Mouse (Mus musculus) cerebellum, adult 18-20 months (tissue): ENCODE measurements around the gene Mbnl1.

Experiments used
- DNase-seq, 2 experiments: peaks; one replicate each; pipeline ENCODE4 v3.0.0; 2021

Mbnl1 gene

GRCm38 (mm10) chr3:60519337-60519736, 46.7 kb downstream of the Mbnl1 start:
- DNase-seq = no peak

DNA sequence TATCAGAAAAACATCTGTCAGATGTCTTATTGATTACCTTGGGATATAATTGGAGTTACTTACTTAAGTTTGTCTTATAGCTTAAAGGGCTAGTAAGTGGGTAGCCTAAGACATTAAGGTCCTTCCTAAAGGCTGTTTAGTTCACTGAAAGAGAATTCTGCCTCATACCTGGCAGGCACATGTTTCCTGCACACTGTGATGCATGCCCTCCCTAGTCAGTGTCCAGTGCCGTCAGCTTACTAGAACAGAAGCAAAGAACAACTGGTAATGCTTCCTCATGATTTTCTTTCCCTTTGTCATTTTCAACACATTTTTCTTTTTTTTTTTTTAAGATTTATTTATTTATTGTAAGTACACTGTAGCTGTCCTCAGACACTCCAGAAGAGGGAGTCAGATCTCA, 51.5 kb downstream of the Mbnl1 start:
- no peak for DNase-seq

- DNase-seq = no peak
These were observed 58.7 kb downstream of the Mbnl1 start for GRCm38 (mm10) chr3:60531286-60531685.

DNA sequence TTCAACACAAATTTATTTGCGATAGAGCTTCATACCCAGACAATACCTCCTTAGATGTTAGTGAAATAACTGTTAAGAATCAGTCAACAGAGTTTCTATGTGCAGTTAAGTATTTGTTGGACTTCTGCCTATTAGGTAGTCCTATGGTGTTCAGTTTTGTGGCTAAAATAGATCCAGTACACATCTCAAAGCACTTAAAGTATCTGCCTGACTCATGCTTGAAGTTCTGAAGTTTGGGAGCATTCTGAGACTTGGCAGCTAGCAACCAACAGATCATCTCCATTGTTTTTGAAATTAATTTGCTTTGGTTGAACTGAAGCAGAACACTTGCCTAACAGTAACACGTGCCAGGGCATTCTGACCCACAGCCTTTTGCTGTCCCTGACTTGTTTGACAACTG, 59.2 kb downstream of the Mbnl1 start:
- no peak for DNase-seq

DNA sequence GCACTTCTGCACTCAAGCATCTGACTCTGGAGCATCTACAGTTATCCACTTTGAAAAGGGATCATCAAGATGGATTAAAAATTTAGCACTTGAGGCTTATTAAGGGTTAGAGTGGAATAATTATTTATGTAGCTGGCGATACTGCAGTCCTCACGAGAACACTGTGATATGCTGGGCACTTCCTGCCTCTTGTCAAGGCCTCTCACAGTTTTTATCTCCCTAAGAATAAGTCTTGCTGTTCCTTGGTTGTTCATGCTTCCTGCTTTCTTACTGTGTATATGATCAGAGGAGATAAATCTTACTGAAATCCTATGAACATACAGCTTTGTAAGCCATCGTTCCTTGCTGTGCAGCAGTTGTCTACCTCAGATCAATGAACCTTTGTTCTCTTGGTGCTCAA, 62.6 kb downstream of the Mbnl1 start:
- no peak for DNase-seq

DNA sequence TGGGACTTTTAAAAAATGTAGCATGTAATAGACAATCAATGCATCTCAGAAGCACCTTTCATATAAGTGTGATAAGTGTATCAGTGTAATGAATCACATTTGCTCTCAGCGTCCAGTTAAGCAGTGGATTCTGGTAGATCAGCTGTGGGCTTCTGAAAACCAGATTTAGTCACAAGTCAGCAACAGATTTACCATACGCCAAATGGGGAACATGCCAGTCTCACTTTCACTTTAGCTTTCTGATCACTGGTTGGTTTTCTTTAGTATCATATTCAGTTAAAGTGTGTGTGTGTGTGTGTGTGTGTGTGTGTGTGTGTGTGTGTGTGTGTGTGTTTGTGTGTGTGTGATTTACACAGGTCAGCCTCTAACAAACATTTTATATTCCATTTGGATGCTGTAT, 64.4 kb downstream of the Mbnl1 start:
- DNase-seq = no peak

GRCm38 (mm10) chr3:60538214-60538971, 65.8 kb downstream of the Mbnl1 start:
- no peak for DNase-seq

- DNase-seq = no peak
These were observed 68.5 kb downstream of the Mbnl1 start for GRCm38 (mm10) chr3:60541121-60541520.

- DNase-seq = no peak
These were observed 73.6 kb downstream of the Mbnl1 start for GRCm38 (mm10) chr3:60546196-60546595.

- no peak for DNase-seq
These were observed 74.3 kb downstream of the Mbnl1 start for GRCm38 (mm10) chr3:60546904-60547303.

DNA sequence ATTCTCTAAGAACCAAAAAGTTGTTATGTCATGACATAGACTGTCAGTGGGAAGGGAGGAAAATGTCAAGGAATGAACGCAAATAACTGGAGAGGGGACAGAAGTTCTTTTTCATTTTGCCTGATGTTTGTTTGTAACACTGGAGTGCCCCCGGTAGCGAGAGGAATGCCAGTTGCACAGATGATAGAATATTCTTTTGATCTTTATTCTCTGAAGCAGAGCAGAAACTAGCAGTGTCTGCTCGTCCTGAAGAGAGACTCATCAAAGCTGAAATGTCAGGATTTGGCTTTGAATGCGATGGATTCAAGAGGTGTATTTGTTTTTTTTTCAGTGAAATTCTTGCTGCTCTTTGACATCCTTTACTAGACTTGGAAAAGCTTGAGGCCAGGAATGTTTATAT, 77.9 kb downstream of the Mbnl1 start:
- DNase-seq = no peak

GRCm38 (mm10) chr3:60551650-60552049, 79.0 kb downstream of the Mbnl1 start:
- DNase-seq = no peak

- no peak for DNase-seq
These were observed 80.4 kb downstream of the Mbnl1 start for GRCm38 (mm10) chr3:60553011-60553410.

DNA sequence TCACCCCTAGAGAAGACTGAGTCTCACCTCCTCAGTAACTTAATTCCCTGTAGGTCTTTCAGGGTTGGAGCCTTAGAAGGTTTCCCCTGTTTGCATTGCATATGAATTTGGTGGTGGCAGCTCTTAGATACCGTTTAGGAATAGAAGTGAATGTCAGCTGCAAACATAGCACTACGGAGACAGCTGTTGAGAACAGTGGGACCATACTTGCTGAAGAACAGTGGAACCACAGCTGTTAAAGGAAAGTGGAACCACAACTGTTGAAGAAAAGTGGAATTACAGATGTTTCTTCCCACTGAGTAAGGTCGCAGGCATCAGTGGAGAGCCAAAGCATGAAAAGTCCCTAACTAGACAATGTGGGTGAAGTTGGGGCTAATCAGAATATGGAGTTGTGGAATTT, 84.0 kb downstream of the Mbnl1 start:
- DNase-seq = no peak

- DNase-seq = no peak
These were observed 85.7 kb downstream of the Mbnl1 start for GRCm38 (mm10) chr3:60558252-60558862.

DNA sequence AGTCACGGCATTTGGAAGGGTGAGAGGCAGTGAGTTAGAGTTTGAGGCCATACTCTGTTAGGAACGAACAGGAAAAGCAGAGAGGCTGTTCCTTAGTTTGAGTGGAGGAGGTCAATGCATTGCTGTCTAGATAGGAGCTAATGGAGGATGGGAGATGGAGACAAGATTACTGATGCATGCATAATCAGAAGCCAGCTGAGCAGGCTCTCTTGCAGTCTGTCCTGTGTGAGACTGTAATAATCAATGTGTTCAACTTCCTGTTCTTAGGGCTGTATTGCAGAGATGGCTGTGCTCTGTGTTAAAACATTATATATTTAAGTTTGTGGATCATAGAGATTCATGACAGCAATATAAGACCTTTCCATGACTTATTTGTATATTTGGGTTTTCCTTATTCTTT, 87.1 kb downstream of the Mbnl1 start:
- peak in 1 of 2 experiments; percentile 25 for DNase-seq

DNA sequence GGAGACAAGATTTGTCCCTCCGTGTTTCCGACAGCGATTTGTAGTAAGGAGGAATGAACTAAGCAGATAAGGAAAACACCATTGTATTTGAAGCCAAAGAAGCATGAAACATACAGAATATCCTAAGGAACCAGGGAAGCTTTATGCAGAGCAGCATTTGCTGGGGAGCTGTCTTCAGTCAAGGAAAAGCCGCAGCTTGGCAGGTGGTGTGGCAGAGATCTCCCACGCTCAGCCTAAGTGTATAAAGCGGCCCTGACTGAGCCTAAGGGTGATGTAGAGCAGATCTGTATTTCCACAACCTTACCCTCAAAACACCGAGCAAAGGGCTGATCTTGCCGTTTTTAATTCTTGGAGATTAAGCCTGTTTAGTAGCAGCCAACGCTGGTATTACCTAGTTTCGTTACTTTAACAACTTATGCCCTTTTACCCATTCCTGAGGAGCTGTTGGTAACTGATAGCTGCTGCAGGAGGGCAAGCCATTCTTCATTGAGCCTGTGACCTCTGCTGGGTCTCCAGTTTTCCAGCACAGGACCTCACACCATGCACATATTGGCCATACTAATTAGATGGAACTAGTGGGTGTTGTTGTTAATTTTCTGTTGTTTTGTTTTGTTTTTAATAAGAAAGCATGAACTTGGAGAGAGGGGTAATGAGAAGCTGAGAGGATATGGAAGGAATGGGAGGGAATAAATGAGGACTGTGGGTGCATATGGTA, 91.1 kb downstream of the Mbnl1 start:
- peak in 1 of 2 experiments; percentile 51 for DNase-seq

DNA sequence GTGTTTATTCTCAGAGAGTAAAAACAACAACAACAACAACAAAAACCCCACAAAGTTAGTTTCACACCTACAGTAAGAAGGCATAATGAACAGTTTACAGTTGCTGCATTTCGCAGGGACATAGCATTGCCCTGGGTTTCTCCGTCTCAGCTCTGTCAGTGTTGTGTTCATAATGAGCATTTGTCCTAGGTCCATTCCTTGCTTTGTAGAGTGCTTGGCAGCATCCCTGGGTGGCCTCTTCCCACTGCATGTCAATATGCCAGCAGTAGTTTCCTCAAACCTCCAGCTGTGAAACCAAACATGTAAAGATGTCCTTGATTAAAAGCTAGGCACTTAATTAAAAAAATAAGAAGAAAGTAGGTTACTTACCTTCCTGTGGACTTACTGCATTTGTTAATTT, 91.6 kb downstream of the Mbnl1 start:
- DNase-seq = peak in 1 of 2 experiments; percentile 19

DNA sequence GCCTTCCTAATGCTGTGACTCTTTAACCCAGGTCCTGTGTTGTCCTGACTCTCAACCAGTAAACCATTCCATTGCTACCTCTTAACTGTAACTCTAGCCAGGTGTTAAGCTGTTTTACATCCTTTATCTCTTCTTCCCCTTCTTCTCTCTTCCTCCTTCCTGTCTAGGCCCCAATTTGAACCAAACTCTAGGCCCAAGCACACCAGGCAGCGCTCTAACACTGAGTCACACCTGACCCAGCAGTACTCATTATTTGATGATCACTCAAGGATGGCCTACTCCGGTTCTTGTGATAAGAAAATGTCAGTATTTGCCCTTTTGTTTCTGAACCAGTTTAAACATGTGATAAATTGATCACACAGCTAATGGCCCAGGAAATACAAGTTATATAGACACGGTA, 92.6 kb downstream of the Mbnl1 start:
- DNase-seq = no peak

DNA sequence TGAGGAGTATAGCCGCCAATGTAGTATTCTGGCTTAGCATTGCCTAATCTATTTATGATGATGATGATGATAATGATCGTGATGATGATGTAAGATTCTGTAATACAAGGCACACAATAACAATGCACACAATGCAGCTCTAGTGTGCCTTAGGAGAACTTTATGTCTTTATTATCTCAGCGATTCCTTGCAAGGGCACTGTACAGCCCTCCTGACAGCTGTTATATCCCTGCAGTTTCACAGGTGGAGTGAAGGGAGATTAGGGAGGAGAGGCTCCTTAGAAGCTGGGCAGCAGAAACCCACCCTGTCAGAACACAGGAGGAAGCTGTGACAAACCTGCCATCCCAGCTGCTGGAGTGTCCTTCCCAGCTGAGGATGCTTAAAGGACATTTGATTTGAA, 93.3 kb downstream of the Mbnl1 start:
- DNase-seq = no peak

DNA sequence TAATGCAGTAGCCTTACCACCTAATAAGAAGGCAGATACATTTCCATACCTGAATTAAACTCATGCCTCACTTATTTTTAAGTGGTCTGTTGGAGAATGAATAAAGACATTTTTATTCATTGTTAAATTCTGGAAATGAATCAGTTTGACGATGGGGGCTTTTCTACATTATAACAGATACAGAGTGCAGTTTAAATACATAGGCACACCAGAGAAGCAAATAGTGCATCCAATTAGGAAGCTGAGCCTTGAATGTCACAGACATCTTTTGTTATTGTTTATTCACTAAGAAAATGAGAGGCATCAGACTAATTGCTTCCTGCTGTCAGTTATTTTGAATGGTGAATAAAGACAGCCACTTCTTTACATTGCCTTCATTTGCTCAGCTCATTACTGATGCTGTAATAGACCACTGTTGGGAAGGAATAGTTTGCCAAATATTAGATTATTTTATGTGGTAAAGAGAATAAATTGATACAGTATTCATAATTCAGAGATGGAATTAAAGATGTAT, 95.6 kb downstream of the Mbnl1 start:
- DNase-seq = no peak

- peak in 1 of 2 experiments; percentile 25 for DNase-seq
These were observed 96.4 kb downstream of the Mbnl1 start for GRCm38 (mm10) chr3:60568801-60569568.

- DNase-seq = no peak
These were observed 97.2 kb downstream of the Mbnl1 start for GRCm38 (mm10) chr3:60569781-60570180.
